Mouse (Mus musculus): ENCODE measurements around the gene Farsa.

- TF ChIP-seq CTCF (IDR thresholded peaks at IDR 0.05; ENCODE audit: low read depth) (no peak), EP300 (optimal IDR thresholded peaks at IDR 0.05) (no peak)
These were observed 8.9 kb upstream of the Farsa start for GRCm38 (mm10) chr8:84847684-84848435.
